Mouse (Mus musculus) right cerebral cortex, postnatal 25 days (tissue): ENCODE measurements at regions not wholly inside any gene's neighbourhood (a gene's known extent, or its start where the extent isn't known, plus 50 kb on each side); places are given as distances from the start of the nearest gene placed in this dataset.

Source experiments
- DNase-seq: peaks from one replicate; pipeline ENCODE4 v3.0.0; 2022

- no peak for DNase-seq
Observed at GRCm38 (mm10) chr8:10760851-10761693, 247.2 kb downstream of the Irs2 start.

GRCm38 (mm10) chr8:10760231-10760630 lies 248.0 kb downstream of the Irs2 start:
- no peak for DNase-seq

- no peak for DNase-seq
Observed at GRCm38 (mm10) chr8:10758151-10758550, 250.1 kb downstream of the Irs2 start.

- no peak for DNase-seq
Observed at GRCm38 (mm10) chr8:10754986-10755308, 253.3 kb downstream of the Irs2 start.

GRCm38 (mm10) chr8:10754232-10754985 lies 253.8 kb downstream of the Irs2 start:
- no peak for DNase-seq

GRCm38 (mm10) chr8:10753056-10753455 lies 255.2 kb downstream of the Irs2 start:
- no peak for DNase-seq

- DNase-seq, result no peak
Observed at GRCm38 (mm10) chr8:10747150-10747549, 261.1 kb downstream of the Irs2 start.

- no peak for DNase-seq
Observed at GRCm38 (mm10) chr8:10743241-10743640, 265.0 kb downstream of the Irs2 start.

GRCm38 (mm10) chr8:10740837-10741236 lies 267.4 kb downstream of the Irs2 start:
- no peak for DNase-seq

GRCm38 (mm10) chr8:10738486-10739081 lies 269.7 kb downstream of the Irs2 start:
- no peak for DNase-seq

- DNase-seq, result no peak
Observed at GRCm38 (mm10) chr8:10734746-10735145, 273.5 kb downstream of the Irs2 start.

- no peak for DNase-seq
Observed at GRCm38 (mm10) chr8:10723332-10723731, 284.9 kb downstream of the Irs2 start.

- no peak for DNase-seq
Observed at GRCm38 (mm10) chr8:10722742-10723141, 285.5 kb downstream of the Irs2 start.

GRCm38 (mm10) chr8:10722342-10722741 lies 285.9 kb downstream of the Irs2 start:
- DNase-seq, result no peak

- DNase-seq, result no peak
Observed at GRCm38 (mm10) chr8:10721146-10721862, 287.0 kb downstream of the Irs2 start.

GRCm38 (mm10) chr8:10720398-10720797 lies 287.9 kb downstream of the Irs2 start:
- DNase-seq, result no peak

GRCm38 (mm10) chr8:10719411-10719810 lies 288.8 kb downstream of the Irs2 start:
- no peak for DNase-seq

GRCm38 (mm10) chr8:10717297-10717696 lies 291.0 kb downstream of the Irs2 start:
- no peak for DNase-seq

GRCm38 (mm10) chr8:10716161-10716560 lies 292.1 kb downstream of the Irs2 start:
- DNase-seq, result no peak

- DNase-seq, result no peak
Observed at GRCm38 (mm10) chr8:10713515-10714042, 294.7 kb downstream of the Irs2 start.

- no peak for DNase-seq
Observed at GRCm38 (mm10) chr8:10712118-10712689, 296.1 kb downstream of the Irs2 start.

GRCm38 (mm10) chr8:10711474-10711873 lies 296.8 kb downstream of the Irs2 start:
- DNase-seq, result no peak

- no peak for DNase-seq
Observed at GRCm38 (mm10) chr8:10708509-10708908, 299.7 kb downstream of the Irs2 start.
